Mouse (Mus musculus) c-Kit-positive CD71-positive TER-119-negative erythroid progenitor cells, embryonic 14.5 days (primary cell): ENCODE data around the gene Tdrd9.
A peak's percentile ranks its signal among the peaks of the same experiment; 100 is the strongest.

ENCODE experiments used
- DNase-seq: peaks from one replicate; pipeline ENCODE4 v3.0.0-alpha.2; 2013; ENCODE audit warnings: low read depth

The Tdrd9 gene

GRCm38 (mm10) chr12:111963339-111963738, 8.0 kb upstream of the Tdrd9 start:
- DNase-seq: no peak

GRCm38 (mm10) chr12:111966683-111967173, 4.6 kb upstream of the Tdrd9 start, which contains the start of gene Atp5mpl:
Gene Atp5mpl (minus strand): TSS chr12:111966977.
- peak; percentile 85 for DNase-seq

- DNase-seq: no peak
These were observed 1.3 kb upstream of the Tdrd9 start for GRCm38 (mm10) chr12:111970085-111970484.

GRCm38 (mm10) chr12:111972504-111972903, 1.1 kb downstream of the Tdrd9 start:
- DNase-seq: no peak

GRCm38 (mm10) chr12:111974578-111974977, 3.2 kb downstream of the Tdrd9 start:
- no peak for DNase-seq

- DNase-seq: no peak
These were observed 5.8 kb downstream of the Tdrd9 start for GRCm38 (mm10) chr12:111977138-111977537.

GRCm38 (mm10) chr12:111978274-111978673, 6.9 kb downstream of the Tdrd9 start:
- no peak for DNase-seq

- no peak for DNase-seq
These were observed 9.6 kb downstream of the Tdrd9 start, which contains the start of gene Rd3l for GRCm38 (mm10) chr12:111980887-111981367. Gene Rd3l (minus strand): TSS chr12:111981317.

GRCm38 (mm10) chr12:111981831-111982230, 10.5 kb downstream of the Tdrd9 start:
- DNase-seq: no peak

- DNase-seq: no peak
These were observed 11.8 kb downstream of the Tdrd9 start for GRCm38 (mm10) chr12:111983165-111983564.

- no peak for DNase-seq
These were observed 15.4 kb downstream of the Tdrd9 start for GRCm38 (mm10) chr12:111986756-111987155.

- DNase-seq: no peak
These were observed 21.3 kb downstream of the Tdrd9 start for GRCm38 (mm10) chr12:111992626-111993025.

GRCm38 (mm10) chr12:111995161-111995560, 23.8 kb downstream of the Tdrd9 start:
- no peak for DNase-seq

GRCm38 (mm10) chr12:111999735-112000134, 28.4 kb downstream of the Tdrd9 start:
- no peak for DNase-seq

GRCm38 (mm10) chr12:112001223-112001622, 29.9 kb downstream of the Tdrd9 start:
- peak; percentile 46 for DNase-seq

- DNase-seq: no peak
These were observed 41.3 kb downstream of the Tdrd9 start for GRCm38 (mm10) chr12:112012511-112013270.

- no peak for DNase-seq
These were observed 42.0 kb downstream of the Tdrd9 start for GRCm38 (mm10) chr12:112013271-112013801.

GRCm38 (mm10) chr12:112016346-112016745, 45.0 kb downstream of the Tdrd9 start:
- no peak for DNase-seq

- DNase-seq: no peak
These were observed 51.9 kb downstream of the Tdrd9 start for GRCm38 (mm10) chr12:112023306-112023705.

GRCm38 (mm10) chr12:112024581-112025310, 53.4 kb downstream of the Tdrd9 start:
- DNase-seq: no peak

- DNase-seq: no peak
These were observed 54.1 kb downstream of the Tdrd9 start for GRCm38 (mm10) chr12:112025457-112025856.

GRCm38 (mm10) chr12:112025907-112026645, 54.7 kb downstream of the Tdrd9 start:
- no peak for DNase-seq
